8 mouse cellular contexts compared by ENCODE assay signal in the genomic region with DNA sequence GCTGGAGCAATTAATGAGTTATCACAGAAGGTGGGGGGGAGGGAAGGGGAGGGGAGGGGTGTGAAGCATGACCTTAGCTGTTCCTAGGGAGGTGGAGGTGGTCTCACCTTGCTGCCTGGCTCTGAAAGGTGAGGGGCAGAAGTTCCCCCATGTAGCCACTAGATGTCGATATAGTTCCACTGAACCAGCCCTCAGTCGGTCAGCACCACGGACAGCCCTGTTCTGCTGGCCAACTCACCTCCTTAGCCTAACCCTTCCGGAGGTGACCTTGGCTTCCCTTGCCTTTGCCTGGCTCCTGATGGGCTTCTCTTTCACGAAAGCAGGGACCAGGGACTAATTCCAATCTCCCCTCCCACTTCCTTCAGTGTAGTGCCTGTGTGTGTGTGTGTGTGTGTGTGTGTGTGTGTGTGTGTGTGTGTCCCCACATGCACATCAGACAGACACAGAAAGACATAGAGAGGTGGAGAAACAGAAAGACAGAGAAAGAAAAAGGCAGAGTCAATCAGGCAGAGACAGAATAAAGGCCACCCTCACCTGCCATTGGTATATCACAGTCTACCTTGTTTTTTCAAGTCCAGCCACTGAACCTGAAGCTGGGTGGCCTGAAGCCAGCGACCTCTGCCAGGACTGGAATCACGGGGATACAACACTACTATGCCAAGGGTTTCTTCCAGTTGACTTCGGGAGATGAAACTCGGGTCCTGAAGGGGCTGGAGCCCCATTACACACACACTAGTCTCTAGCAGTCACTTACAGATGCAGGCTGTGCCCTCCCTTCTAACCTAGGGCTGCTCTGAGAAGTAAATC.
DNase-seq lines count a peak whose midpoint lies in the region; ATAC-seq and TF ChIP-seq lines count a peak whose summit lies in the region.

No protein-coding gene starts in this region.

- CTCF ChIA-PET in Patski (lab: Charles Lee): interaction anchor here (0.6 to 0.9 kb wide), 2 partner anchors 9 to 15 kb away, joined by 3 read pairs; no protein-coding TSS in a partner anchor

- no peak overlapping the region for H3K9ac ChIP-seq in intestine, embryonic 16.5 days (ENCODE audit: low read depth, low read length)
- no peak overlapping the region for H3K9ac ChIP-seq in lung, embryonic 15.5 days
- no peak overlapping the region for H3K9ac ChIP-seq in neural tube, embryonic 15.5 days (replicated peaks)

- H3K27ac ChIP-seq in intestine, embryonic 16.5 days (ENCODE audit: low read length): no peak overlapping the region
- H3K27ac ChIP-seq in lung, embryonic 15.5 days: no peak overlapping the region
- no peak overlapping the region for H3K27ac ChIP-seq in neural tube, embryonic 15.5 days (replicated peaks)

- TF ChIP-seq CTCF in Patski (IDR thresholded peaks at IDR 0.05): peak; percentile 97

- POLR2A ChIA-PET in Patski (lab: Charles Lee): no interaction called here

- no peaks in the 10 kb centered on the region for H3K36me3 ChIP-seq in intestine, embryonic 16.5 days (ENCODE audit: control insufficient read depth, insufficient read depth, low read length)
- no peaks in the 10 kb centered on the region for H3K36me3 ChIP-seq in lung, embryonic 15.5 days
- no peaks in the 10 kb centered on the region for H3K36me3 ChIP-seq in neural tube, embryonic 15.5 days

- H3K27me3 ChIP-seq in Patski: peaks cover 4% of the 10 kb centered on the region
- H3K27me3 ChIP-seq in intestine, embryonic 16.5 days (replicated peaks; ENCODE audit: control insufficient read depth, insufficient read depth, low read length): no peaks in the 10 kb centered on the region
- H3K27me3 ChIP-seq in lung, embryonic 15.5 days: no peaks in the 10 kb centered on the region
- H3K27me3 ChIP-seq in neural tube, embryonic 15.5 days (replicated peaks): peaks cover 22% of the 10 kb centered on the region

- no peak overlapping the region for H3K4me3 ChIP-seq in intestine, embryonic 16.5 days (ENCODE audit: low read length)
- H3K4me3 ChIP-seq in lung, embryonic 15.5 days: no peak overlapping the region
- no peak overlapping the region for H3K4me3 ChIP-seq in neural tube, embryonic 15.5 days (replicated peaks)

- intact Hi-C loops in gastrocnemius, postnatal 14 days (cut with DNase I; ENCODE audit: low total_unique reads): loop anchor here (5.0 kb wide), 1 partner anchor 270 kb away; no protein-coding TSS in a partner anchor

- H3K4me1 ChIP-seq in intestine, embryonic 16.5 days (ENCODE audit: control insufficient read depth, insufficient read depth, low read length): no peaks in the 10 kb centered on the region
- no peaks in the 10 kb centered on the region for H3K4me1 ChIP-seq in lung, embryonic 15.5 days
- peaks cover 8% of the 10 kb centered on the region; the same call in 1 of the 2 replicates for H3K4me1 ChIP-seq in neural tube, embryonic 15.5 days

- in situ Hi-C loops in Patski (cut with MboI; ENCODE audit: low pct_unique_long_range_greater_than_20kb): loop anchor here (5.0 kb wide), 1 partner anchor 180 kb away; a partner anchor contains a TSS

- WGBS in intestine, embryonic 16.5 days: 32% methylated on average over 9 of the region's 9 CpGs
- WGBS in lung, embryonic 15.5 days: 32% methylated on average over 9 of the region's 9 CpGs
- WGBS in neural tube, embryonic 15.5 days: 33% methylated on average over 9 of the region's 9 CpGs

- peak; percentile 46 for ATAC-seq in Patski
- ATAC-seq in intestine, embryonic 16.5 days: peak; percentile 64
- ATAC-seq in lung, embryonic 15.5 days (ENCODE audit: borderline replicate concordance, extremely low read depth, low FRiP score, low TSS enrichment): peak; percentile 43; the same call in 1 of the 2 replicates
- peak; percentile 60 for ATAC-seq in neural tube, embryonic 15.5 days (ENCODE audit: low FRiP score)

- DNase-seq in CD4-positive helper T cell, adult 2 months (ENCODE audit: low read depth, low spot score): peak; percentile 57
- no peak for DNase-seq in Patski (ENCODE audit: low read depth, low spot score)
- DNase-seq in cerebellum, adult 9-10 months: peak; percentile 84
- DNase-seq in gastrocnemius, postnatal 14 days: peak; percentile 46
- no peak for DNase-seq in right cerebral cortex, postnatal 4 days

- no peak overlapping the region for H3K4me2 ChIP-seq in intestine, embryonic 16.5 days (ENCODE audit: low read depth, low read length)
- no peak overlapping the region for H3K4me2 ChIP-seq in lung, embryonic 15.5 days
- H3K4me2 ChIP-seq in neural tube, embryonic 15.5 days: peak overlapping the region; percentile 36

- no peaks in the 10 kb centered on the region for H3K9me3 ChIP-seq in intestine, embryonic 16.5 days (ENCODE audit: control insufficient read depth, low read length)
- no peaks in the 10 kb centered on the region for H3K9me3 ChIP-seq in lung, embryonic 15.5 days
- no peaks in the 10 kb centered on the region for H3K9me3 ChIP-seq in neural tube, embryonic 15.5 days (replicated peaks)

Comparison
In these comparisons a context has a peak if more than half of its experiments do, and no peak if none do; other contexts are left out.
1. DNase-seq: peak in CD4-positive helper T cell, adult 2 months (single experiment), cerebellum, adult 9-10 months (single experiment) and gastrocnemius, postnatal 14 days (single experiment); none in Patski (single experiment) and right cerebral cortex, postnatal 4 days (single experiment).
2. Peak in every context shown above with its lines, with median percentiles within 50 percentile points of each other: ATAC-seq.